Mouse (Mus musculus) hindbrain, embryonic 13.5 days (tissue): ENCODE results near the gene Ston1. TPM values are rescaled to one million over a fixed set of nuclear protein-coding genes. Genes with fewer than 3 reads are reported as not detected.

Experiments used
- ATAC-seq: fragments of 200-750 bp; cut with Nextera tagmentation; 2 replicates; pipeline ENCODE4 v1.8.0; 2017; ENCODE audit warnings: moderate TSS enrichment; ENCODE audit not compliant: low FRiP score
- H3K27ac ChIP-seq: fragments of 300-500 bp; sonication (generic); 2 replicates; pipeline ENCODE4 v1.5.1; 2015; ENCODE audit warnings: inconsistent platforms, mild to moderate bottlenecking, moderate library complexity
- H3K27me3 ChIP-seq: fragments of 300-500 bp; sonication (generic); 2 replicates; pipeline ENCODE4 v1.6.1; 2015; ENCODE audit warnings: mild to moderate bottlenecking, inconsistent platforms
- H3K36me3 ChIP-seq: fragments of 300-500 bp; sonication (generic); 2 replicates; pipeline ENCODE4 v1.6.1; 2015; ENCODE audit warnings: mild to moderate bottlenecking, inconsistent platforms
- H3K4me1 ChIP-seq: fragments of 300-500 bp; sonication (generic); replicated peaks from 2 replicates; pipeline ENCODE4 v1.6.1; 2015; ENCODE audit warnings: inconsistent platforms
- H3K4me2 ChIP-seq: fragments of 300-500 bp; sonication (generic); 2 replicates; pipeline ENCODE4 v1.6.1; 2015; ENCODE audit warnings: inconsistent platforms, mild to moderate bottlenecking, moderate library complexity
- H3K4me3 ChIP-seq: fragments of 300-500 bp; sonication (generic); 2 replicates; pipeline ENCODE4 v1.5.1; 2015; ENCODE audit warnings: mild to moderate bottlenecking, inconsistent platforms
- H3K9ac ChIP-seq: fragments of 300-500 bp; sonication (generic); 2 replicates; pipeline ENCODE4 v1.6.1; 2015; ENCODE audit warnings: mild to moderate bottlenecking, inconsistent platforms
- H3K9me3 ChIP-seq: fragments of 300-500 bp; sonication (generic); 2 replicates; pipeline ENCODE4 v1.6.1; 2016; ENCODE audit warnings: inconsistent platforms
- WGBS: fragments of 180-500 bp; shearing (Covaris S2); methylation state at CpG from one replicate; pipeline ENCODE4 v1.1.7; 2015; 5-methylcytosine and 5-hydroxymethylcytosine counted together
- polyA plus RNA-seq: library from polyadenylated mRNA; unstranded; fragments of >200 nt; fragmentation: Nextera tagmentation; extraction: Ambion mirVana; gene quantifications from 2 replicates; pipeline ENCODE4 v1.2.1, GENCODE M21; 2015

Ston1 gene
- polyA plus RNA-seq, 1 experiment from 2014 or later = 2.6 TPM

DNA sequence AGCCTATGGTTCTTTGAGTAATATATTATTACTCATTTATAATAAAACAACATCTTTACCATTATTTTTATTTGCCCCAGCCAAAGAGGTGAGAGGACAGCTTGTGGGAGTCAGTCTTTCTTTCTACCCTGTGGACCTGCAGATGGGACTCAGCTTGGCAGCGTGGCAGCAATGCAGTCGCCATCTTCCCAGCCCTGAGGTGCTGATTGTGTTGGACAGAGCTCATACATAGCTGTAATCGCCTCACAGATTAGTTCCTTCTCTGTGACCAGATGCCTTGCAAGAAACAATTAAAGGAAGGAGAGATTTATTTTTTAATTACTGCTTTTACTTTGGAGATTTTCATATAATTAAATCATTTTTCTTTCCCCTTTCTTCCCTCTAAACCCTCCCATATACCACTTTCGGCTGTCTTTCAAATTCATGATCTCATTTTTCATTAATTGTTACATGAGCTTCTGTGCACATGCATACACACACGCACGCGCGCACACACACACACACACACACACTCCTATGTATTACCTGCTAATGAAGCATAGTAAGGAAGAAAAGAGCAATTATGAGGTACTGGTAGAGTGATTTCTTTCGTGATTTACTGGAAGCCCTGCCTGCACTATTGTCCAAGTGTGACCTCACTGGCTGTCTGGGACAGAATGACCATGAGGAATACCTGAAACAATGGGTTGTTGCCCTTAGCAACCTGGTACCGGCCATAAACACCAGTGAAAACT is 27.5 kb upstream of the Ston1 start:
- no peak overlapping the region for H3K4me3 ChIP-seq
- H3K36me3 ChIP-seq = peaks cover 85% of the 10 kb centered on the region
- H3K9me3 ChIP-seq = no peaks in the 10 kb centered on the region
- peaks cover 7% of the 10 kb centered on the region; the same call in 1 of the 2 replicates for H3K4me1 ChIP-seq
- peak; percentile 37; the same call in 1 of the 2 replicates for ATAC-seq
- H3K9ac ChIP-seq = no peak overlapping the region
- 57% methylated on average over 10 of the region's 10 CpGs for WGBS
- H3K27ac ChIP-seq = peak overlapping the region; percentile 76
- no peak overlapping the region for H3K4me2 ChIP-seq
- no peaks in the 10 kb centered on the region for H3K27me3 ChIP-seq

GRCm38 (mm10) chr17:88570784-88571183 is 26.7 kb upstream of the Ston1 start:
- WGBS = 82% methylated on average over 11 of the region's 11 CpGs
- 0 out of 2 replicates have a peak overlapping the region, but pooled peaks have one; percentile 76 for H3K27ac ChIP-seq
- H3K36me3 ChIP-seq = peaks cover 85% of the 10 kb centered on the region

GRCm38 (mm10) chr17:88574811-88575210 is 22.7 kb upstream of the Ston1 start:
- no peak for ATAC-seq
- Histone ChIP-seq H3K27me3 (no peaks in the 10 kb centered on the region), H3K4me1 (peaks cover 7% of the 10 kb centered on the region; the same call in 1 of the 2 replicates), H3K4me2 (no peak overlapping the region), H3K36me3 (peaks cover 80% of the 10 kb centered on the region), H3K27ac (no peak overlapping the region), H3K9ac (no peak overlapping the region), H3K9me3 (no peaks in the 10 kb centered on the region), H3K4me3 (no peak overlapping the region)
- 71% methylated on average over 5 of the region's 5 CpGs for WGBS

More at GRCm38 (mm10) chr17:88570784-88571183, 26.7 kb upstream of the Ston1 start:
- Histone ChIP-seq H3K27me3 (no peaks in the 10 kb centered on the region), H3K4me3 (no peak overlapping the region), H3K4me2 (no peak overlapping the region), H3K9ac (no peak overlapping the region), H3K4me1 (peaks cover 7% of the 10 kb centered on the region; the same call in 1 of the 2 replicates), H3K9me3 (no peaks in the 10 kb centered on the region)
- ATAC-seq = no peak

DNA sequence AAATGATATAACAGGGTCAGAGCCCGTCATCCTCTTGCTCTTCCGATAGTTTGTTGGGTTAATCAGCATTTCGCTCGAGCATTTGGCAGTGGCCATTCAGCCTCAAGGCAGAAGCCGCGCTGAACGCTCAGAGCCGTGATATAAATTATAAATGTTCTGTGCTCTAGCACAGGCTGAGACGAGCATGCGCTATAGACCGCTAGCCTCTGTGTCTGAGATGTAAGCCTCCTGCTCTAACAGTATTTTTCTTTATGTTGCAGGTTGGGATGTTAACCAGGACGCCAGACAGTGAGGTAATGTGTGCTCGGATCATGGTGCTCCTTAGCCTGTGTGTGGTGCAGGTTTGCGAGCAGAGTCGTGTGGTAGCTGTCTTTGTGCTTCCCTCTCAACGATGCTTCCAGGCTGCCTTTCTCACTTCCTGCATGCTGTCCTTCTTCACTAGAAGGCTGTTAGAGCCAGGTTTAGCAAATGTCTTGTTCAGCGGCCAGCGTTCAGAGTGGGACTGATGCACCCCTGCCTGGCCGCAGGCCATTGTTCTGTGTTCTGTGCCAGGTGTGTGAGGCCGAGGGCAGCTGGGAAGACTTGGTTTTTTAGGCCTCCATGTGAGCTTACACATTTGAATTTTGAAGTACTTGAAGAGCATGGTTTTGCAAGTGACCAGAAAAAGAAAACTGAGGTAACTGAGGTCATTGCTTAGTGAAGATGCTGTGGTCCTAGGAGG is 18.8 kb upstream of the Ston1 start:
- H3K9ac ChIP-seq = 0 out of 2 replicates have a peak overlapping the region, but pooled peaks have one; percentile 9

GRCm38 (mm10) chr17:88580556-88580955 is 16.9 kb upstream of the Ston1 start:
- no peak overlapping the region for H3K4me2 ChIP-seq
- H3K27me3 ChIP-seq = no peaks in the 10 kb centered on the region
- ATAC-seq = no peak
- H3K27ac ChIP-seq = no peak overlapping the region
- 93% methylated on average over 6 of the region's 6 CpGs for WGBS
- no peaks in the 10 kb centered on the region for H3K4me1 ChIP-seq
- peaks cover 84% of the 10 kb centered on the region for H3K36me3 ChIP-seq
- no peak overlapping the region for H3K4me3 ChIP-seq
- no peak overlapping the region for H3K9ac ChIP-seq
- H3K9me3 ChIP-seq = no peaks in the 10 kb centered on the region

More for the DNA sequence above, 18.8 kb upstream of the Ston1 start:
- peak; percentile 52; the same call in 1 of the 2 replicates for ATAC-seq
- H3K4me3 ChIP-seq = no peak overlapping the region
- no peaks in the 10 kb centered on the region for H3K9me3 ChIP-seq
- no peaks in the 10 kb centered on the region for H3K27me3 ChIP-seq
- H3K4me2 ChIP-seq = no peak overlapping the region
- H3K4me1 ChIP-seq = no peaks in the 10 kb centered on the region
- H3K36me3 ChIP-seq = peaks cover 78% of the 10 kb centered on the region
- WGBS = 80% methylated on average over 20 of the region's 20 CpGs
- H3K27ac ChIP-seq = peak overlapping the region; percentile 70

DNA sequence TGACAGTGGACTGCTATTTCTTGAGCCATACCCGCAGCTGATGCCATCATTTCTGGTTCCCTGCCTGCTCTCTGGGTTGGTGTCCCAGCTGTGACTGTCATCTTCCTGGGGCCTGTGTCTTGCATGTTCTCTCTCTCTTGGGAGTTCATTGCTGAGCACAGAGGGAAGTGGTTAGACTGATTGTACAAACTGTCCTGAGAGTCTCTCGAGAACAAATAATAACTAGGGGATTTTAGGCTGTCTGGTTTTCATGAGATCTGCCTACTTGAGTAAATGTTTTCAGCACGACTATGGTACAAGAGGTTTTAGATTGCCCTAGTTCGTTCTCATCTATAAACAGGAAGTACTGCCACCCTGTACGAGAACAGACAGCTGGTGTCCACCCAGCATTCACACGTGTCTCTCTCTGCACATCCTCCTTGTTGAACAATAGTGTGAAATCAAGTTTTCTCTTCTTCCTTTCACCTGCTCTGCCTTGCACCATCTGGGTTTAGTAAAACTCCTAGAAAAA is 15.9 kb upstream of the Ston1 start:
- Histone ChIP-seq H3K4me1 (no peaks in the 10 kb centered on the region), H3K27ac (no peak overlapping the region), H3K4me3 (no peak overlapping the region), H3K4me2 (no peak overlapping the region), H3K27me3 (no peaks in the 10 kb centered on the region), H3K36me3 (peaks cover 84% of the 10 kb centered on the region), H3K9me3 (no peaks in the 10 kb centered on the region), H3K9ac (no peak overlapping the region)
- WGBS = 83% methylated on average over 6 of the region's 6 CpGs
- no peak for ATAC-seq

- no peak for ATAC-seq
- H3K9ac ChIP-seq = no peak overlapping the region
- no peaks in the 10 kb centered on the region for H3K9me3 ChIP-seq
- no peak overlapping the region for H3K27ac ChIP-seq
- no peaks in the 10 kb centered on the region for H3K27me3 ChIP-seq
- H3K36me3 ChIP-seq = peaks cover 82% of the 10 kb centered on the region
- no peak overlapping the region for H3K4me3 ChIP-seq
- 91% methylated on average over 11 of the region's 11 CpGs for WGBS
- no peak overlapping the region for H3K4me2 ChIP-seq
- H3K4me1 ChIP-seq = no peaks in the 10 kb centered on the region
Observed at GRCm38 (mm10) chr17:88582999-88583398, 14.5 kb upstream of the Ston1 start.

- peaks cover 83% of the 10 kb centered on the region for H3K36me3 ChIP-seq
- no peak overlapping the region for H3K9ac ChIP-seq
- H3K4me3 ChIP-seq = no peak overlapping the region
- WGBS = 90% methylated on average over 8 of the region's 8 CpGs
- H3K4me1 ChIP-seq = no peaks in the 10 kb centered on the region
- H3K27ac ChIP-seq = no peak overlapping the region
- no peak overlapping the region for H3K4me2 ChIP-seq
- no peaks in the 10 kb centered on the region for H3K27me3 ChIP-seq
- ATAC-seq = no peak
- no peaks in the 10 kb centered on the region for H3K9me3 ChIP-seq
Observed at GRCm38 (mm10) chr17:88583411-88583810, 14.1 kb upstream of the Ston1 start.

GRCm38 (mm10) chr17:88587371-88587770 is 10.1 kb upstream of the Ston1 start:
- Histone ChIP-seq H3K9ac (no peak overlapping the region), H3K4me1 (no peaks in the 10 kb centered on the region), H3K27ac (no peak overlapping the region), H3K9me3 (no peaks in the 10 kb centered on the region), H3K27me3 (no peaks in the 10 kb centered on the region), H3K4me3 (no peak overlapping the region), H3K4me2 (no peak overlapping the region), H3K36me3 (peaks cover 81% of the 10 kb centered on the region)
- WGBS = 83% methylated on average over 15 of the region's 15 CpGs
- no peak for ATAC-seq

- no peak for ATAC-seq
- Histone ChIP-seq H3K4me2 (no peak overlapping the region), H3K9me3 (no peaks in the 10 kb centered on the region), H3K27ac (no peak overlapping the region), H3K27me3 (no peaks in the 10 kb centered on the region), H3K9ac (no peak overlapping the region), H3K4me1 (no peaks in the 10 kb centered on the region), H3K36me3 (peaks cover 73% of the 10 kb centered on the region), H3K4me3 (no peak overlapping the region)
- WGBS = 96% methylated on average over 8 of the region's 8 CpGs
Observed at GRCm38 (mm10) chr17:88588228-88588627, 9.3 kb upstream of the Ston1 start.

DNA sequence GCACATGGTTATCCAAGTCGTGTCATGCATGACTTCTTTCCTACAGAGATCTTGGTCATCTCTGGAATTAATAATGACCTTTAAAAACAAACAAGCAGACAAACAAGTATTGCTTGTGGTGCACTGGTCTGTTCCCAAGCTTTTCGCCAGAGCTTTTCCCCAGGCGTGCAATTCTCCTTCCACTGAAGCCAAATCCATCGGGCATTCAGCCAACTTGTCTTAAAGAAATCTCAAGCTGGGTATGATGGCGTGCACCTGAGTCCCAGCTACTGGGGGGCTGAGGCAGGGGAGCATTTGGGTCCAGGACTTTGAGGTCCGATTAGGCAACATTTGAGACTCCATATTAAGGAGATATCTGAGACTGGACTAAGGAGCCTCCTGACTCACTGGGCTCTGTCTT is 7.2 kb upstream of the Ston1 start:
- no peaks in the 10 kb centered on the region for H3K9me3 ChIP-seq
- no peak for ATAC-seq
- H3K4me2 ChIP-seq = no peak overlapping the region
- H3K4me3 ChIP-seq = no peak overlapping the region
- H3K4me1 ChIP-seq = no peaks in the 10 kb centered on the region
- peaks cover 53% of the 10 kb centered on the region for H3K36me3 ChIP-seq
- no peak overlapping the region for H3K9ac ChIP-seq
- H3K27me3 ChIP-seq = no peaks in the 10 kb centered on the region
- peak overlapping the region; percentile 52 for H3K27ac ChIP-seq
- WGBS = 76% methylated on average over 6 of the region's 6 CpGs

- H3K9ac ChIP-seq = no peak overlapping the region
- H3K27me3 ChIP-seq = no peaks in the 10 kb centered on the region
- H3K27ac ChIP-seq = no peak overlapping the region
- H3K36me3 ChIP-seq = peaks cover 9% of the 10 kb centered on the region
- WGBS = 88% methylated on average over 4 of the region's 4 CpGs
- H3K4me1 ChIP-seq = peaks cover 20% of the 10 kb centered on the region
- H3K9me3 ChIP-seq = no peaks in the 10 kb centered on the region
- no peak for ATAC-seq
- no peak overlapping the region for H3K4me3 ChIP-seq
- H3K4me2 ChIP-seq = no peak overlapping the region
Observed at GRCm38 (mm10) chr17:88595071-88595470, 2.4 kb upstream of the Ston1 start.
